Mouse (Mus musculus) limb, embryonic 14.5 days (tissue): ENCODE results near the gene B4galnt3. TPM values are rescaled to one million over a fixed set of nuclear protein-coding genes. Genes with fewer than 3 reads are reported as not detected.

Experiments used
- ATAC-seq: fragments of 200-750 bp; cut with Nextera tagmentation; 2 replicates; pipeline ENCODE4 v1.8.0; 2017; ENCODE audit warnings: low read depth, moderate number of reproducible peaks, moderate TSS enrichment; ENCODE audit not compliant: low FRiP score
- DNase-seq: peaks from one replicate; pipeline ENCODE4 v3.0.0-alpha.2; 2015; ENCODE audit warnings: low spot score
- H3K27ac ChIP-seq: fragments of 300-500 bp; sonication (generic); replicated peaks from 2 replicates; pipeline ENCODE4 v1.5.1; 2014; ENCODE audit warnings: low read depth, mild to moderate bottlenecking, low read length, moderate library complexity, mixed read lengths
- H3K27me3 ChIP-seq: fragments of 300-500 bp; sonication (generic); 2 replicates; pipeline ENCODE4 v1.6.1; 2014; ENCODE audit warnings: low read length, mixed read lengths; ENCODE audit not compliant: control insufficient read depth, insufficient read depth
- H3K36me3 ChIP-seq: fragments of 300-500 bp; sonication (generic); 2 replicates; pipeline ENCODE4 v1.6.1; 2014; ENCODE audit warnings: mild to moderate bottlenecking, low read length, moderate library complexity, mixed read lengths; ENCODE audit not compliant: control insufficient read depth, insufficient read depth
- H3K4me1 ChIP-seq: fragments of 300-500 bp; sonication (generic); 2 replicates; pipeline ENCODE4 v1.6.1; 2014; ENCODE audit warnings: antibody characterized with exemption, low read length, mixed read lengths; ENCODE audit not compliant: control insufficient read depth, insufficient read depth
- H3K4me2 ChIP-seq: fragments of 300-500 bp; sonication (generic); replicated peaks from 2 replicates; pipeline ENCODE4 v1.6.1; 2014; ENCODE audit warnings: low read depth, mild to moderate bottlenecking, low read length, moderate library complexity; ENCODE audit not compliant: severe bottlenecking
- H3K4me3 ChIP-seq: fragments of 300-500 bp; sonication (generic); replicated peaks from 2 replicates; pipeline ENCODE4 v1.5.1; 2014; ENCODE audit warnings: low read length
- H3K9ac ChIP-seq: fragments of 300-500 bp; sonication (generic); 2 replicates; pipeline ENCODE4 v1.6.1; 2014; ENCODE audit warnings: mild to moderate bottlenecking, low read depth, low read length, moderate library complexity; ENCODE audit not compliant: severe bottlenecking
- H3K9me3 ChIP-seq: fragments of 300-500 bp; sonication (generic); 2 replicates; pipeline ENCODE4 v1.6.1; 2016; ENCODE audit warnings: low read length; ENCODE audit not compliant: control insufficient read depth
- POLR2A ChIP-seq: fragments of 200-500 bp; IDR thresholded peaks from 2 replicates; pipeline ENCODE4 v1.8.0; 2012; ENCODE audit warnings: inconsistent platforms, mild to moderate bottlenecking, moderate library complexity, borderline replicate concordance; ENCODE audit not compliant: insufficient read depth, insufficient read length; ENCODE audit errors: extremely low read depth
- WGBS: fragments of 180-500 bp; shearing (Covaris S2); extraction: QIAGEN DNeasy Blood & Tissue Kit; methylation state at CpG from one replicate; pipeline ENCODE4 v1.1.7; 2014; 5-methylcytosine and 5-hydroxymethylcytosine counted together
- polyA plus RNA-seq, 2 experiments: library from polyadenylated mRNA; depleted of rRNA in 1 of 2; stranded (reverse) in 1 of 2; unstranded in 1 of 2; fragments of >200 nt; fragmentation: Nextera tagmentation in 1 of 2; extraction: Ambion mirVana in 1 of 2; gene quantifications; 2 replicates each; pipeline versions ENCODE4 v1.2.1 to v1.2.3; 2012 to 2014

B4galnt3 gene
- polyA plus RNA-seq, 2 experiments = 0.37 to 3.7 TPM

DNA sequence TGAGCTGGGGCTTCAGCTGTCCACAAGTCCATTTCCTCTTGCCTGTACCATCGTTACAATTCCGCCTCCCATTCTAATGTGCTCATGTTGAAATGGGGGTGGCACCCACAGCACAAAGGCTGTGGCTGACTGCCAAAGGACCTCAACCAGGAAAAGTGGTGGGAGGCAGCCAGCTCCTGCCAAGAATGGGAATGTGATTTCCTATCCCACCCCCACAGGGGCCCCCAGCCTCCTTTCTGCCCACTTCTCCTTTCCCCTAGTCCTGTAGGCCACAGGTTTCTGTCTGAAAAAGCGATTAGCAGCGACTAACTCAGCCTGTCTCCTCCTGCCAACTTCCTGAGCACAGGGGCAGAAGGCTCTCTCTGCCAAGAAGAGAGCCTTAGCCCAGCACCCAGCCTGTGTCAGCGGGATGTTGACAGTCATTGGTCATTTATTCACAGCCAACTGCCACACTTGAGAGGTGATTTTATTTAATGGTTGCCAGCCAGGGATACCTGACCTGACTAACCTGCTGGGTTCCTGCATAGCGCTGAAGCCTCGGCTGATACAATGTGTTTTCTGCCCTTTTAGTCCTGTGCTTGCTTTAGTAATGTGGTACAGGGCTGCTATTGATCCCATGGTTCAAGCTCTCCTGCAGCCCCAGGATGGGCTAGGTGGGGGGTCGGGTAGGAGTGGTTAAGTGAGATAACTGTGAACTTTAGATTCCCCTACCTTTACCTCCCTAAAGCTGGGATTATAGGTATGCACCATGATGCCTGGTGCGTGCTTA lies 135.0 kb downstream of the B4galnt3 start:
- H3K9ac ChIP-seq = no peak overlapping the region
- DNase-seq = peak; percentile 72
- 0 out of 2 replicates have a peak, but pooled peaks have one; percentile 55 for ATAC-seq
- H3K27ac ChIP-seq = 0 out of 2 replicates have a peak overlapping the region, but pooled peaks have one; percentile 38
- no peaks in the 10 kb centered on the region for H3K27me3 ChIP-seq
- 46% methylated on average over 9 of the region's 9 CpGs for WGBS
- no peak overlapping the region for H3K4me2 ChIP-seq
- no peaks in the 10 kb centered on the region for H3K9me3 ChIP-seq
- H3K36me3 ChIP-seq = no peaks in the 10 kb centered on the region
- no peak overlapping the region for H3K4me3 ChIP-seq
- H3K4me1 ChIP-seq = peaks cover 8% of the 10 kb centered on the region
- TF ChIP-seq POLR2A = no peak

- Histone ChIP-seq H3K9ac (no peak overlapping the region), H3K4me2 (no peak overlapping the region), H3K36me3 (no peaks in the 10 kb centered on the region), H3K4me1 (peaks cover 8% of the 10 kb centered on the region), H3K27ac (no peak overlapping the region), H3K27me3 (no peaks in the 10 kb centered on the region), H3K9me3 (no peaks in the 10 kb centered on the region), H3K4me3 (no peak overlapping the region)
- no peak for TF ChIP-seq POLR2A
- DNase-seq (peak; percentile 13), ATAC-seq (no peak)
- WGBS = 38% methylated on average over 6 of the region's 6 CpGs
These were observed 136.9 kb downstream of the B4galnt3 start for GRCm38 (mm10) chr6:120157479-120157878.

DNA sequence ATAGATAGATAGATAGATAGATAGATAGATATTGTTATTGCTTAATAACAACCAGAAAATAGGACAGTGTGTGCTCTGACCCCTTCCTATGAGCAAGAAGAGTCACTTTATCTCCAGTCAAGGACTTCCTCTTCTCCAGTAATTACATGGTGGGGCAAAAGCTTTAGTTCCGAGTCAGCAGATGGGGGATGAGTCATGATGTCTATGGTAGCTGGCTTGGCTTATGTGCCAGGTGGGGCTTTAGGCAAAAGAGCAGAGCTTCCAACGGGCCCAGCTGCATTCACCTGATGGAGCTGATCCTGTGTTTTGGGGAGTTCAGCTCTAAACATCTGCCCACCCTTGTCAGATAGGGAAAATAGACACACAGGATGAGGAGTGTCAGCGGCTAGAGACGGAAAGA lies 138.8 kb downstream of the B4galnt3 start:
- TF ChIP-seq POLR2A = no peak
- Histone ChIP-seq H3K27me3 (no peaks in the 10 kb centered on the region), H3K4me3 (no peak overlapping the region), H3K4me2 (no peak overlapping the region), H3K9ac (no peak overlapping the region), H3K27ac (no peak overlapping the region), H3K9me3 (no peaks in the 10 kb centered on the region), H3K36me3 (no peaks in the 10 kb centered on the region), H3K4me1 (peaks cover 8% of the 10 kb centered on the region)
- DNase-seq (no peak), ATAC-seq (no peak)
- 82% methylated on average over 4 of the region's 4 CpGs for WGBS

GRCm38 (mm10) chr6:120154526-120155309 lies 139.6 kb downstream of the B4galnt3 start:
- no peaks in the 10 kb centered on the region for H3K9me3 ChIP-seq
- ATAC-seq (peak; percentile 48; the same call in 1 of the 2 replicates), DNase-seq (no peak)
- peaks cover 7% of the 10 kb centered on the region for H3K4me1 ChIP-seq
- no peak overlapping the region for H3K9ac ChIP-seq
- H3K27ac ChIP-seq = no peak overlapping the region
- no peak overlapping the region for H3K4me3 ChIP-seq
- no peaks in the 10 kb centered on the region for H3K27me3 ChIP-seq
- no peaks in the 10 kb centered on the region for H3K36me3 ChIP-seq
- no peak overlapping the region for H3K4me2 ChIP-seq
- no peak for TF ChIP-seq POLR2A
- WGBS = 56% methylated on average over 5 of the region's 5 CpGs

Other genes with a start within 250 kb of the B4galnt3 start
- 1.9 and 2.8 TPM in 2 replicates for gene Ninj2, start 201.2 kb downstream of the B4galnt3 start, polyA plus RNA-seq (2012; rRNA removed)
- 1.3 and 1.7 TPM in 2 replicates for gene Ninj2, start 201.2 kb downstream of the B4galnt3 start, polyA plus RNA-seq (2014; fragmentation: Nextera tagmentation; extraction: Ambion mirVana)
- 0.55 and 0.90 TPM in 2 replicates for gene D330020A13Rik, start 195 bp downstream of the B4galnt3 start, polyA plus RNA-seq (2012; rRNA removed)
- gene D330020A13Rik, start 195 bp downstream of the B4galnt3 start, polyA plus RNA-seq (2014; fragmentation: Nextera tagmentation; extraction: Ambion mirVana) = 0.34 and 0.47 TPM in 2 replicates
- 13.4 and 13.5 TPM in 2 replicates for gene Kdm5a, start 69.6 kb upstream of the B4galnt3 start, polyA plus RNA-seq (2012; rRNA removed)
- 45.4 and 53.5 TPM in 2 replicates for gene Kdm5a, start 69.6 kb upstream of the B4galnt3 start, polyA plus RNA-seq (2014; fragmentation: Nextera tagmentation; extraction: Ambion mirVana)
- gene Ccdc77, start 69.8 kb upstream of the B4galnt3 start, polyA plus RNA-seq (2012; rRNA removed) = 14.6 and 20.8 TPM in 2 replicates
- 17.2 and 23.1 TPM in 2 replicates for gene Ccdc77, start 69.8 kb upstream of the B4galnt3 start, polyA plus RNA-seq (2014; fragmentation: Nextera tagmentation; extraction: Ambion mirVana)
- 6.0 and 8.4 TPM in 2 replicates for gene Il17ra, start 168.7 kb upstream of the B4galnt3 start, polyA plus RNA-seq (2012; rRNA removed)
- 3.1 and 3.7 TPM in 2 replicates for gene Il17ra, start 168.7 kb upstream of the B4galnt3 start, polyA plus RNA-seq (2014; fragmentation: Nextera tagmentation; extraction: Ambion mirVana)
- 0.52 and 0.78 TPM in 2 replicates for gene Tmem121b, start 199.2 kb upstream of the B4galnt3 start, polyA plus RNA-seq (2012; rRNA removed)
- gene Tmem121b, start 199.2 kb upstream of the B4galnt3 start, polyA plus RNA-seq (2014; fragmentation: Nextera tagmentation; extraction: Ambion mirVana) = 0.21 and 0.23 TPM in 2 replicates
- 25.2 and 30.3 TPM in 2 replicates for gene Hdhd5, start 236.8 kb upstream of the B4galnt3 start, polyA plus RNA-seq (2012; rRNA removed)
- 10.6 and 12.5 TPM in 2 replicates for gene Hdhd5, start 236.8 kb upstream of the B4galnt3 start, polyA plus RNA-seq (2014; fragmentation: Nextera tagmentation; extraction: Ambion mirVana)